Mouse (Mus musculus): Measurements from ENCODE around the gene Psme2b.
"Not testable (repeated sequence)": the region's sequence is repeated elsewhere in the genome, so short reads cannot be mapped to it uniquely, and the experiment has no call there.

Psme2b gene

GRCm38 (mm10) chr11:48901567-48901930, 44.4 kb downstream of the Psme2b start:
- DNase-seq (ENCODE audit: low read depth, low spot score) = not testable (repeated sequence)

- not testable (repeated sequence) for DNase-seq (ENCODE audit: low read depth, low spot score)
Measured at GRCm38 (mm10) chr11:48900654-48901566, 45.1 kb downstream of the Psme2b start.

GRCm38 (mm10) chr11:48898812-48899431, 47.1 kb downstream of the Psme2b start:
- no peak for DNase-seq (ENCODE audit: low read depth, low spot score)
